Mouse (Mus musculus): ENCODE results near the gene Narfl. TPM values are rescaled to one million over a fixed set of nuclear protein-coding genes. Genes with fewer than 3 reads are reported as not detected.

Narfl gene
- polyA plus RNA-seq, 1 experiment, result 43.5 TPM

DNA sequence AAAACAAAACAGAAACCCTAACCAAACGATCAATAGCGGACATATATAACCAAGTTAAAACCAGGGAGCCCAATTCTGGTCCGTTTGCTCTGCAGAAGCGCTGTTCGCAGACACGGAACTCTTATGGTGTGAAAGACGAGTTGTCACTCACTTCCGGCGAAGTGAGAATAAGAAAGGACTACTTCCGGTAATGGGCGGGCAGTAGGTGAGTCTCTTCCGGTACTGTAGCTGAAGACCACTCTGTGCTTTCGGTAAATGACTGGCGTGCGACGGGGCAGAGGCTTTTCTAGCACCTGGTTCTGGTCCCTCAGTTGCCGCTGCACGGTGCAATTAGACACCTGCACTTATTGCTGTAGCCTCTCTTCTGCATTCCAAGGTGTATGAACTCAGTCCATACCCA, 49.9 kb downstream of the Narfl start, which contains the start of gene Wdr24:
Gene Wdr24 (plus strand): TSS at position 176 of the 400 bp plus-strand sequence.
- H3K4me3 ChIP-seq (replicated peaks; ENCODE audit: insufficient read depth, low read depth, low read length), result peak within 1 kb of the TSS; percentile 80
- peak within 1 kb of the TSS; percentile 31; the same call in 1 of the 2 replicates for H3K27ac ChIP-seq (ENCODE audit: insufficient read depth, low read length)
- DNase-seq, result peak; percentile 85 to 86
- H3K27me3 ChIP-seq (ENCODE audit: control insufficient read depth, insufficient read depth, low read length), result no peaks in the 10 kb centered on the region
- H3K4me1 ChIP-seq (ENCODE audit: control insufficient read depth, insufficient read depth, low read length), result peaks cover 12% of the 10 kb centered on the region
- TF ChIP-seq CTCF (IDR thresholded peaks at IDR 0.05; ENCODE audit: borderline replicate concordance, insufficient read depth, low read depth, low read length) (no peak), POLR2A (IDR thresholded peaks at IDR 0.05; ENCODE audit: borderline replicate concordance, insufficient read depth, low read length) (peak; percentile 77; the same call in 1 of the 2 replicates)
- under 1% methylated on average over 18 of the region's 18 CpGs for WGBS

DNA sequence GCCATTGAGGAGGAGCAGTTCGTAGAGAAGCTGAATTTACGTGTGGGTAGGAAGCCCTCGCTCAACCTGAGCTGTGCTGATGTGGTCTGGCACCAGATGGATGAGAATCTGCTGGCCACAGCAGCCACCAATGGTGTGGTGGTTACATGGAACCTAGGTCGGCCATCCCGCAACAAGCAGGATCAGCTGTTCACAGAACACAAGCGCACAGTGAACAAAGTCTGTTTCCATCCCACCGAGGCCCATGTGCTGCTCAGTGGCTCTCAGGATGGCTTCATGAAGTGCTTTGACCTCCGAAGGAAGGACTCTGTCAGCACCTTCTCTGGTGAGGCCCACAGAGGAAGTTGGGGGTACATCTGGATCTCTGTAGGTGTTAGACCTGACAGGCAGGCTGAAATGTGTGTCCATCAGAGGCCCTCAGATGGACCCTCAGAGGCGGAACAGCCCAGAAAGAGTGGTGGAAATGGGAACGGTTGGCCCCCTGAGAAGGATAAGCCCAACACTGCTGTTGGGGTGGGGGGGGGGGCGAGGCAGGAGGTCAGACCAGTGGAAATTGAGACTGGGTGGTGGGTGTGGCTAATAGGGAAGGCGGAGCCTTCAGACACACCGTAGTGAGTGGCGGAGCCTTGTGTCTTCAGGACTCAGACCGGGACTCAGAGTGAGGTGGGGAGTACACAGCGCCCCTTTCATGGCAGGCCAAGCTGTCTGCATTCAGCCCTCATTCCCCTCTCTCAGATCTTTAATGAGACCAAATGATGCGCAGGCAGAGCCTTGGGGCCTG, 51.0 kb downstream of the Narfl start:
- Histone ChIP-seq H3K27ac (ENCODE audit: insufficient read depth, low read length) (no peak overlapping the region), H3K4me1 (ENCODE audit: control insufficient read depth, insufficient read depth, low read length) (peaks cover 14% of the 10 kb centered on the region), H3K27me3 (ENCODE audit: control insufficient read depth, insufficient read depth, low read length) (no peaks in the 10 kb centered on the region), H3K4me3 (replicated peaks; ENCODE audit: insufficient read depth, low read depth, low read length) (peak overlapping the region; percentile 80)
- TF ChIP-seq POLR2A (IDR thresholded peaks at IDR 0.05; ENCODE audit: borderline replicate concordance, insufficient read depth, low read length) (no peak), CTCF (IDR thresholded peaks at IDR 0.05; ENCODE audit: borderline replicate concordance, insufficient read depth, low read depth, low read length) (no peak)
- 68% methylated on average over 17 of the region's 17 CpGs for WGBS
- no peak for DNase-seq

DNA sequence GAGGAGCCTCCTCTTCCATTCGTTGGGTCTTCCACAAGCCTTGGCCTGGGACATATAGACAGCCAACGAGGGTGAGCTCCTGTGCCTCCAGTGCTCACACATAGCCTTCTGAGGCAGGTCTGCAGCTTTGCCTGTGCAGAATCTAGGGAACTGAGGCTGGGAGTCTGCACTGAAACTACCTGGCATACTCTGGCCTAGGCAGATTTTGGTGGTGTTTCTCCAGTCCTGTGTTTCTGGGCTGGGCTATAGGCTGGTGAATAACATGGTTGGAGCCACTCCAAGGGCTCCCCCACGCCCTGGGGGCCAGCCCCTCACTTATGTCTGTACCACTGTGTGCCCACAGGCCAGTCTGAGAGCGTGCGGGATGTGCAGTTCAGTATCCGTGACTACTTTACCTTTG, 51.7 kb downstream of the Narfl start:
- 81% methylated on average over 6 of the region's 6 CpGs for WGBS
- no peak for TF ChIP-seq POLR2A (IDR thresholded peaks at IDR 0.05; ENCODE audit: borderline replicate concordance, insufficient read depth, low read length)
- no peak for TF ChIP-seq CTCF (IDR thresholded peaks at IDR 0.05; ENCODE audit: borderline replicate concordance, insufficient read depth, low read depth, low read length)
- no peak overlapping the region for H3K4me3 ChIP-seq (replicated peaks; ENCODE audit: insufficient read depth, low read depth, low read length)
- no peaks in the 10 kb centered on the region for H3K27me3 ChIP-seq (ENCODE audit: control insufficient read depth, insufficient read depth, low read length)
- peaks cover 17% of the 10 kb centered on the region for H3K4me1 ChIP-seq (ENCODE audit: control insufficient read depth, insufficient read depth, low read length)
- DNase-seq, result no peak
- H3K27ac ChIP-seq (ENCODE audit: insufficient read depth, low read length), result no peak overlapping the region

DNA sequence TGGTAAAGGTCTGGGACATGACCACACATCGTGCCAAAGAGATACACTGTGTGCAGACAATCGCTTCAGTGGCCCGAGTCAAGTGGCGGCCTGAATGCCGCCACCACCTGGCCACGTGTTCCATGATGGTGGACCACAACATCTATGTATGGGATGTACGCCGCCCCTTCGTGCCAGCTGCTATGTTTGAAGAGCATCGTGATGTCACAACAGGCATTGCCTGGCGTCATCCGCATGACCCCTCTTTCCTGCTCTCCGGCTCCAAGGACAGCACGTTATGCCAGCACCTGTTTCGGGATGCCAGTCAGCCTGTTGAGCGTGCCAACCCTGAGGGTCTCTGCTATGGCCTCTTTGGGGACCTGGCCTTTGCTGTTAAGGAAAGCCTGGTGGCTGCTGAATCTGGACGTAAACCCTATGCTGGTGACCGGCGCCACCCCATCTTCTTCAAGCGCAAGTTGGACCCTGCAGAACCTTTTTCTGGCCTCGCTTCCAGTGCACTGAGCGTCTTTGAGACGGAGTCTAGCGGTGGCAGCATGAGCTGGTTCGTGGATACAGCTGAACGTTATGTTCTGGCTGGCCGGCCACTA, 52.5 kb downstream of the Narfl start:
- H3K4me1 ChIP-seq (ENCODE audit: control insufficient read depth, insufficient read depth, low read length), result peaks cover 24% of the 10 kb centered on the region
- 90% methylated on average over 27 of the region's 27 CpGs for WGBS
- no peak for DNase-seq

DNA sequence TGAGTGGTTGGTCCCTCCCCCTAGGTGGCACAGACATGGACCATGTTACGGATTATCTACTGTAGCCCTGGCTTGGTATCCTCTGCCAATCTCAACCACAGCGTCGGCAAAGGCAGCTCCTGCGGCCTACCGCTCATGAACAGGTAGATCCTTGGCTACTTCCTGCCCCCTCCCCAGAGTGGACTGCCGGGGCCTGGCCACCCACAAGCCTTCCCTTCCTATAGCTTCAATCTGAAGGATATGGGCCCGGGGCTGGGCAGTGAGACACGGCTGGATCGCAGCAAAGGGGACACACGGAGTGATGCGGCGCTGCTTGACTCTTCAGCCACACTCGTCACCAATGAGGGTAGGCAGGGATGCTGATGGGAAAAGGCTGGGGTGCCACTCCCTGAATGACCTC, 53.4 kb downstream of the Narfl start:
- WGBS, result 92% methylated on average over 13 of the region's 13 CpGs
- H3K27me3 ChIP-seq (ENCODE audit: control insufficient read depth, insufficient read depth, low read length), result no peaks in the 10 kb centered on the region
- H3K4me1 ChIP-seq (ENCODE audit: control insufficient read depth, insufficient read depth, low read length), result peaks cover 33% of the 10 kb centered on the region
- DNase-seq, result no peak
- no peak overlapping the region for H3K27ac ChIP-seq (ENCODE audit: insufficient read depth, low read length)
- H3K4me3 ChIP-seq (replicated peaks; ENCODE audit: insufficient read depth, low read depth, low read length), result no peak overlapping the region
- TF ChIP-seq POLR2A (IDR thresholded peaks at IDR 0.05; ENCODE audit: borderline replicate concordance, insufficient read depth, low read length) (no peak), CTCF (IDR thresholded peaks at IDR 0.05; ENCODE audit: borderline replicate concordance, insufficient read depth, low read depth, low read length) (no peak)

More for the DNA sequence above, 52.5 kb downstream of the Narfl start:
- no peak for TF ChIP-seq CTCF (IDR thresholded peaks at IDR 0.05; ENCODE audit: borderline replicate concordance, insufficient read depth, low read depth, low read length)
- TF ChIP-seq POLR2A (IDR thresholded peaks at IDR 0.05; ENCODE audit: borderline replicate concordance, insufficient read depth, low read length), result no peak
- Histone ChIP-seq H3K27me3 (ENCODE audit: control insufficient read depth, insufficient read depth, low read length) (no peaks in the 10 kb centered on the region), H3K27ac (ENCODE audit: insufficient read depth, low read length) (no peak overlapping the region), H3K4me3 (replicated peaks; ENCODE audit: insufficient read depth, low read depth, low read length) (no peak overlapping the region)

DNA sequence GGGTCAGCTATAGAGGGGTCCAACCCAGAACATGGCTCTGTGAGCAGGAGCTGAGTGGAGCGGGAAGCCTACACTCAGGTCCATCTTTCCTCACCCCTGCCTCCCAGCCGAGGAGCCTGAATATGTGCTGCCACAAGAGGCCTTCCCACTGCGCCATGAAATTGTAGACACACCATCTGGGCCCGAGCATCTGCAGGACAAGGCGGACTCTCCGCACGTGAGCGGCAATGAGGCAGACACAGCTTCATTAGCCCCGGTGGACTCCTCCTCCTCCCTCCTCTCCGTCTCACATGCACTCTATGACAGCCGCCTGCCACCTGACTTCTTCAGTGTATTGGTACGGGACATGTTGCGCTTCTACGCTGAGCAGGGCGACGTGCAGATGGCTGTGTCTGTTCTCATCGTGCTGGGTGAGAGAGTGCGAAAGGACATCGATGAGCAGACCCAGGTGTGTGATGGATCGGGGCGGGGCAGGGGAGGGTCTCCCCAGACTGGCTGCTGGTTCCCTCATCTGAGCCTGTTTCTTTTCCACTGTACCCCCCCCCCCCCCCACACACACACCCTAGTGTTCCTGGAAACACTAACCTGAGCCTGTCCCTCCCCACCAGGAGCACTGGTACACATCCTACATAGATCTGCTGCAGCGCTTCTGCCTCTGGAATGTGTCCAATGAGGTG, 54.1 kb downstream of the Narfl start:
- WGBS, result 76% methylated on average over 22 of the region's 22 CpGs
- H3K27ac ChIP-seq (ENCODE audit: insufficient read depth, low read length), result no peak overlapping the region
- TF ChIP-seq POLR2A (IDR thresholded peaks at IDR 0.05; ENCODE audit: borderline replicate concordance, insufficient read depth, low read length) (no peak), CTCF (IDR thresholded peaks at IDR 0.05; ENCODE audit: borderline replicate concordance, insufficient read depth, low read depth, low read length) (no peak)
- DNase-seq, result no peak
- peaks cover 33% of the 10 kb centered on the region for H3K4me1 ChIP-seq (ENCODE audit: control insufficient read depth, insufficient read depth, low read length)
- no peaks in the 10 kb centered on the region for H3K27me3 ChIP-seq (ENCODE audit: control insufficient read depth, insufficient read depth, low read length)
- no peak overlapping the region for H3K4me3 ChIP-seq (replicated peaks; ENCODE audit: insufficient read depth, low read depth, low read length)

DNA sequence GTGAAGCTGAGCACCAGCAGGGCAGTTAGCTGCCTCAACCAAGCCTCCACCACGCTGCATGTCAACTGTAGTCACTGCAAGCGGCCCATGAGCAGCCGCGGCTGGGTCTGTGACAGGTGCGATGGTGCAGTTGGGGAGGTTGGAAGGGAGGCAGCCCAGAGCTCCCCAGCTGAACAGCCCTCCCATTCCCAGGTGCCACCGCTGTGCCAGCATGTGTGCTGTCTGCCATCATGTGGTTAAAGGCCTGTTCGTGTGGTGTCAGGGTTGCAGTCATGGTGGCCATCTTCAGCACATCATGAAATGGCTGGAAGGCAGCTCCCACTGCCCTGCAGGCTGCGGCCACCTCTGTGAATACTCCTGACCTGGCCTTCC, 54.6 kb downstream of the Narfl start:
- no peak for TF ChIP-seq POLR2A (IDR thresholded peaks at IDR 0.05; ENCODE audit: borderline replicate concordance, insufficient read depth, low read length)
- no peak for TF ChIP-seq CTCF (IDR thresholded peaks at IDR 0.05; ENCODE audit: borderline replicate concordance, insufficient read depth, low read depth, low read length)
- H3K4me1 ChIP-seq (ENCODE audit: control insufficient read depth, insufficient read depth, low read length), result peaks cover 33% of the 10 kb centered on the region
- no peaks in the 10 kb centered on the region for H3K27me3 ChIP-seq (ENCODE audit: control insufficient read depth, insufficient read depth, low read length)
- H3K4me3 ChIP-seq (replicated peaks; ENCODE audit: insufficient read depth, low read depth, low read length), result peak overlapping the region; percentile 92
- H3K27ac ChIP-seq (ENCODE audit: insufficient read depth, low read length), result peak overlapping the region; percentile 6; the same call in 1 of the 2 replicates
- 66% methylated on average over 8 of the region's 8 CpGs for WGBS
- no peak for DNase-seq

All from cerebellum, adult 2 months (tissue).